Mouse (Mus musculus) liver, adult 2 months (tissue): ENCODE measurements around the gene Slc23a2. TPM values are rescaled to one million over a fixed set of nuclear protein-coding genes. Genes with fewer than 3 reads are reported as not detected.

Experiments used
- DNase-seq: peaks from one replicate; pipeline ENCODE4 v3.0.0-alpha.2; 2011; ENCODE audit warnings: low read depth, low spot score; ENCODE audit errors: extremely low read depth
- H3K27ac ChIP-seq: fragments of 200-500 bp; replicated peaks from 2 replicates; pipeline ENCODE4 v1.5.1; 2012; ENCODE audit warnings: low read depth, mild to moderate bottlenecking, control low read depth, inconsistent platforms, low read length; ENCODE audit not compliant: insufficient read depth
- H3K27me3 ChIP-seq: fragments of 200-500 bp; 2 replicates; pipeline ENCODE4 v1.6.1; 2012; ENCODE audit warnings: mild to moderate bottlenecking, moderate library complexity, low read length, inconsistent platforms; ENCODE audit not compliant: control insufficient read depth, insufficient read depth
- H3K36me3 ChIP-seq: fragments of 200-500 bp; 2 replicates; pipeline ENCODE4 v1.6.1; 2012; ENCODE audit warnings: low read length, inconsistent platforms; ENCODE audit not compliant: control insufficient read depth, insufficient read depth
- H3K4me1 ChIP-seq: fragments of 200-500 bp; 2 replicates; pipeline ENCODE4 v1.6.1; 2011; ENCODE audit warnings: low read length; ENCODE audit not compliant: control insufficient read depth, insufficient read depth
- H3K4me3 ChIP-seq: fragments of 200-500 bp; 2 replicates; pipeline ENCODE4 v1.5.1; 2011; ENCODE audit warnings: low read depth, mild to moderate bottlenecking, control low read depth, low read length, moderate library complexity; ENCODE audit not compliant: insufficient read depth
- H3K79me2 ChIP-seq: fragments of 200-500 bp; 2 replicates; pipeline ENCODE4 v1.6.1; 2012; ENCODE audit warnings: inconsistent platforms, mild to moderate bottlenecking, low read length, moderate library complexity; ENCODE audit not compliant: control insufficient read depth, insufficient read depth
- H3K9ac ChIP-seq: fragments of 200-500 bp; 2 replicates; pipeline ENCODE4 v1.6.1; 2012; ENCODE audit warnings: low read depth, mild to moderate bottlenecking, control low read depth, inconsistent platforms, low read length
- CTCF ChIP-seq: fragments of 200-500 bp; IDR thresholded peaks from 2 replicates; pipeline ENCODE4 v1.5.1; 2011; ENCODE audit warnings: low read depth, low read length, control low read depth
- POLR2A ChIP-seq: fragments of 200-500 bp; IDR thresholded peaks from 2 replicates; pipeline ENCODE4 v1.6.1; 2011; ENCODE audit warnings: low read length, control low read depth; ENCODE audit not compliant: insufficient read depth; ENCODE audit errors: extremely low read depth
- WGBS: fragments of 180-500 bp; shearing (Covaris S2); methylation state at CpG from one replicate; pipeline ENCODE4 v1.1.7; 2018; 5-methylcytosine and 5-hydroxymethylcytosine counted together
- polyA plus RNA-seq: library from polyadenylated mRNA; depleted of rRNA; stranded (reverse); fragments of >200 nt; gene quantifications from 2 replicates; pipeline ENCODE4 v1.2.3, GENCODE M21; 2012
- total RNA-seq: library from RNA; depleted of rRNA; stranded (reverse); fragments of >200 nt; gene quantifications from 2 replicates; pipeline ENCODE4 v1.2.3, GENCODE M21; 2014

Slc23a2 gene
- total and polyA plus RNA-seq, 2 experiments = 12.7 to 14.8 TPM

DNA sequence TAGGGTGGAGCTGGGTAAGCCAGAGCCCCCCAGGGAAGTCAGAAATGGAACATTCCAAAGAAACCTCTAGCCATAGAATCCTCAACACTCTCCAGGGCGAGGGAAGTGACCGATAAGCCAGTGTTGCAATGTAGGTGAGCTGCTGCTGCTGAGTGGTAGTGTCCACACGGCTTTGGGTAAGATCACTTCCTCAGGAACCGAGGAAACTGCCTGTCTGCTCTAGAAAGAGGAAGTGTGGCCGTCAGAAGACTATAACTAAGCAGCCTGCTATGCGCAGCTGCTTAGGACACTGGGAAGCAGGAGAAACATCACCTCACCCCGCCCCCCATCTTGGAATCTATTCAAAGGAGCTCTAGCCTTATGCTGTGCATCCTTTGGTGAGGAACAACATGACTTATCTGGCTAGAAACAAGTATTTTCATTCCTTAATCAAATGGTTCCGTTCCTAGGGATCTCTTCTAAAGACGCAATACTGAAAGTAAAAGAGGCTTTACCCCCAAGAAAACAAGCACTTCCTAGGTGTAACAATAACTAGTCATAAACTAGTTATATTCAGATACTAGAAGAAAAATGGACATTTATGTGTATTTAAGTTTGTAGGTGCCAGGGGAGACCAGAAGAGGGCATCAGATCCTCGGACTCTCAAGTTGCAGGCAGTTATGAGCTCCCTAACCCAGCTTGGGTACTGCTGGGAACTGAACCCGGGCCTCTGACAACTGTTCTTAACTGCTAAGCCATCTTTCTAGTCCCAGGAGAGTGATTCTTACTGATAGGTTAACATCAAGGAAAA lies 50.3 kb downstream of the Slc23a2 start:
- H3K27ac ChIP-seq = no peak overlapping the region
- H3K79me2 ChIP-seq = peaks cover 10% of the 10 kb centered on the region; the same call in 1 of the 2 replicates
- peaks cover 15% of the 10 kb centered on the region for H3K4me1 ChIP-seq
- 65% methylated on average over 11 of the region's 11 CpGs for WGBS
- peaks cover 7% of the 10 kb centered on the region; the same call in 1 of the 2 replicates for H3K36me3 ChIP-seq
- H3K4me3 ChIP-seq = no peak overlapping the region
- no peaks in the 10 kb centered on the region for H3K27me3 ChIP-seq
- peak; percentile 56 for DNase-seq
- no peak overlapping the region for H3K9ac ChIP-seq
- TF ChIP-seq CTCF = 0 out of 2 replicates have a peak, but pooled peaks have one; percentile 2
- TF ChIP-seq POLR2A = no peak

GRCm38 (mm10) chr2:132093739-132094138 lies 51.2 kb downstream of the Slc23a2 start:
- Histone ChIP-seq H3K27ac (no peak overlapping the region), H3K79me2 (peaks cover 9% of the 10 kb centered on the region; the same call in 1 of the 2 replicates)
- 81% methylated on average over 2 of the region's 2 CpGs for WGBS

GRCm38 (mm10) chr2:132093298-132093697 lies 51.6 kb downstream of the Slc23a2 start:
- Histone ChIP-seq H3K9ac (no peak overlapping the region), H3K4me3 (no peak overlapping the region), H3K27me3 (no peaks in the 10 kb centered on the region), H3K79me2 (peaks cover 9% of the 10 kb centered on the region; the same call in 1 of the 2 replicates), H3K4me1 (peaks cover 15% of the 10 kb centered on the region), H3K27ac (peak overlapping the region; percentile 61), H3K36me3 (peaks cover 7% of the 10 kb centered on the region; the same call in 1 of the 2 replicates)
- TF ChIP-seq POLR2A (no peak), CTCF (no peak)
- DNase-seq = peak; percentile 65
- WGBS = 58% methylated on average over 1 of the region's 1 CpGs

More at GRCm38 (mm10) chr2:132093739-132094138, 51.2 kb downstream of the Slc23a2 start:
- Histone ChIP-seq H3K4me1 (peaks cover 15% of the 10 kb centered on the region), H3K4me3 (no peak overlapping the region), H3K36me3 (peaks cover 4% of the 10 kb centered on the region; the same call in 1 of the 2 replicates), H3K27me3 (no peaks in the 10 kb centered on the region), H3K9ac (no peak overlapping the region)
- DNase-seq = no peak
- TF ChIP-seq POLR2A = no peak
- no peak for TF ChIP-seq CTCF

- H3K27ac ChIP-seq = peak overlapping the region; percentile 67
- no peaks in the 10 kb centered on the region for H3K27me3 ChIP-seq
- WGBS = 29% methylated on average over 3 of the region's 3 CpGs
- H3K36me3 ChIP-seq = peaks cover 5% of the 10 kb centered on the region; the same call in 1 of the 2 replicates
- TF ChIP-seq POLR2A (no peak), CTCF (no peak)
- H3K9ac ChIP-seq = no peak overlapping the region
- no peak overlapping the region for H3K4me3 ChIP-seq
- peaks cover 15% of the 10 kb centered on the region for H3K4me1 ChIP-seq
- peak; percentile 91 for DNase-seq
- peaks cover 9% of the 10 kb centered on the region; the same call in 1 of the 2 replicates for H3K79me2 ChIP-seq
These were observed 52.2 kb downstream of the Slc23a2 start for GRCm38 (mm10) chr2:132092722-132093121.

GRCm38 (mm10) chr2:132091749-132092148 lies 53.2 kb downstream of the Slc23a2 start:
- H3K27me3 ChIP-seq = no peaks in the 10 kb centered on the region
- DNase-seq = peak; percentile 52
- peaks cover 15% of the 10 kb centered on the region for H3K4me1 ChIP-seq
- H3K4me3 ChIP-seq = no peak overlapping the region
- no peak overlapping the region for H3K9ac ChIP-seq
- TF ChIP-seq CTCF (no peak), POLR2A (no peak)
- peak overlapping the region; percentile 67 for H3K27ac ChIP-seq
- 35% methylated on average over 4 of the region's 4 CpGs for WGBS
- peaks cover 5% of the 10 kb centered on the region; the same call in 1 of the 2 replicates for H3K79me2 ChIP-seq
- H3K36me3 ChIP-seq = peaks cover 5% of the 10 kb centered on the region; the same call in 1 of the 2 replicates
